Mouse (Mus musculus) embryonic fibroblast, embryonic 13.5 days (primary cell): ENCODE results near the gene 1700023F06Rik.

Experiments used
- CTCF ChIP-seq: IDR thresholded peaks from 2 replicates; pipeline ENCODE4 v1.5.1; 2011; ENCODE audit warnings: mild to moderate bottlenecking, control low read depth, low read length, moderate library complexity, borderline replicate concordance; ENCODE audit not compliant: insufficient read depth
- POLR2A ChIP-seq: IDR thresholded peaks from 2 replicates; pipeline ENCODE4 v1.6.1; 2011; ENCODE audit warnings: low read depth, mild to moderate bottlenecking, control low read depth, low read length, moderate library complexity

- no peak for TF ChIP-seq POLR2A
- TF ChIP-seq CTCF: no peak
Measured at GRCm38 (mm10) chr11:103192230-103192955, 16.0 kb downstream of the 1700023F06Rik start.
